Mouse (Mus musculus): ENCODE results near the gene Micall2. TPM values are rescaled to one million over a fixed set of nuclear protein-coding genes. Genes with fewer than 3 reads are reported as not detected.

The Micall2 gene
- total and polyA plus RNA-seq, 3 experiments, result 5.4 to 17.6 TPM; not detected in 1

DNA sequence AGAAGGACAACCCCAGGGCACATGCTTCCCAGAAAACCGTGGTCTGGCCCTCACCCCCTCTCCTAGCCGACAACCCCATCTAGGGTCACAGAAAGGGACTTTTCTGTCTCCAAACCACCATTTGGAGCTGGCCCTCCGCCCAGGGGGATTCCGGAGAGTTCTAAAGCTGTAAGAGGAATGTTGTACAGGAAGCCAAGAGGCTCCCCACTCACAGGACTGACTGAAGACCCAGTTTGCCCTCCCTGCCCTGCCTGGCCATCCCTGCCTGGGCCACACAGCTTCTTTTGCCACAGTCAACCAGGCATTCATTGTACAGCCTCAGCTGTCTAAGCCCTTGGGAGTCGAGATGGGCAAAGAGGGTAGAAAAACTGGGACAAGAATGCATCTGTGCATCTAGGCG lies 17.6 kb downstream of the Micall2 start:
- Histone ChIP-seq H3K36me3 (ENCODE audit: control insufficient read depth in 1 of 2, insufficient read depth in 2 of 2, low read length in 2 of 2) (no peaks in the 10 kb centered on the region), H3K27ac (ENCODE audit: control insufficient read depth, low read depth, low read length) (no peak overlapping the region), H3K9ac (ENCODE audit: control insufficient read depth, low read depth, low read length, poor library complexity, severe bottlenecking) (no peak overlapping the region), H3K4me1 (ENCODE audit: control insufficient read depth in 1 of 2, insufficient read depth in 2 of 2, low read length in 2 of 2) (0 out of 4 replicates have a peak, but pooled peaks cover 0 to 4% of the 10 kb centered on the region in 2 experiments), H3K27me3 (ENCODE audit: control insufficient read depth in 1 of 2, insufficient read depth in 2 of 2, low read length in 2 of 2) (no peaks in the 10 kb centered on the region), H3K79me2 (ENCODE audit: control insufficient read depth, insufficient read depth, low read length, poor library complexity) (no peaks in the 10 kb centered on the region), H3K9me3 (replicated peaks; ENCODE audit: insufficient read depth, low read length) (no peaks in the 10 kb centered on the region), H3K4me3 (ENCODE audit: control insufficient read depth in 1 of 2, insufficient read depth in 1 of 2, low read depth in 2 of 2, low read length in 2 of 2) (no peak overlapping the region)
- TF ChIP-seq EP300 (IDR thresholded peaks at IDR 0.05; ENCODE audit: low read depth in 1 of 2, low read length in 2 of 2) (no peak), RCOR1 (IDR thresholded peaks at IDR 0.05; ENCODE audit: low read depth, low read length) (no peak), ZNF384 (IDR thresholded peaks at IDR 0.05; ENCODE audit: low read depth, low read length) (no peak), MXI1 (IDR thresholded peaks at IDR 0.05; ENCODE audit: low read depth, low read length) (no peak), POLR2AphosphoS2 (IDR thresholded peaks at IDR 0.05; ENCODE audit: low read length) (no peak), NRF1 (IDR thresholded peaks at IDR 0.05; ENCODE audit: insufficient read depth, low read depth, low read length, poor library complexity, severe bottlenecking) (no peak), UBTF (IDR thresholded peaks at IDR 0.05; ENCODE audit: borderline replicate concordance, insufficient read depth, low read depth, low read length) (no peak), POLR2A (IDR thresholded peaks at IDR 0.05; ENCODE audit: control insufficient read depth in 1 of 2, insufficient read depth in 1 of 2, low read depth in 1 of 2, low read length in 2 of 2, poor library complexity in 1 of 2) (no peak), MYC (IDR thresholded peaks at IDR 0.05; ENCODE audit: low read depth, low read length) (no peak), ZKSCAN1 (IDR thresholded peaks at IDR 0.05; ENCODE audit: low read depth, low read length) (no peak), NELFE (IDR thresholded peaks at IDR 0.05; ENCODE audit: low read depth, low read length) (no peak), POLR2AphosphoS5 (IDR thresholded peaks at IDR 0.05; ENCODE audit: borderline replicate concordance, low read depth, low read length) (no peak), GATA1 (IDR thresholded peaks at IDR 0.05; ENCODE audit: low read depth, low read length) (no peak)
- no peak for DNase-seq (ENCODE audit: low read depth, low spot score)

GRCm38 (mm10) chr5:139717723-139718122 lies 18.4 kb downstream of the Micall2 start:
- peak; percentile 58 for DNase-seq (ENCODE audit: low read depth, low spot score)
- H3K79me2 ChIP-seq (ENCODE audit: control insufficient read depth, insufficient read depth, low read length, poor library complexity), result no peaks in the 10 kb centered on the region
- TF ChIP-seq NELFE (IDR thresholded peaks at IDR 0.05; ENCODE audit: low read depth, low read length) (no peak), EP300 (IDR thresholded peaks at IDR 0.05; ENCODE audit: low read depth in 1 of 2, low read length in 2 of 2) (no peak), ZC3H11A (IDR thresholded peaks at IDR 0.05; ENCODE audit: low read depth, low read length) (peak; percentile 97), MAZ (IDR thresholded peaks at IDR 0.05; ENCODE audit: low read depth, low read length) (no peak), TAL1 (IDR thresholded peaks at IDR 0.05; ENCODE audit: low read length) (no peak), NRF1 (IDR thresholded peaks at IDR 0.05; ENCODE audit: insufficient read depth, low read depth, low read length, poor library complexity, severe bottlenecking) (no peak), USF2 (IDR thresholded peaks at IDR 0.05; ENCODE audit: borderline replicate concordance in 1 of 2, insufficient read depth in 1 of 2, low read depth in 1 of 2, low read length in 2 of 2) (no peak), RCOR1 (IDR thresholded peaks at IDR 0.05; ENCODE audit: low read depth, low read length) (no peak), POLR2AphosphoS5 (IDR thresholded peaks at IDR 0.05; ENCODE audit: borderline replicate concordance, low read depth, low read length) (no peak), MEF2A (IDR thresholded peaks at IDR 0.05; ENCODE audit: extremely low read depth, insufficient replicate concordance, low read depth, low read length, poor library complexity, severe bottlenecking) (no peak), CHD2 (IDR thresholded peaks at IDR 0.05; ENCODE audit: low read length) (no peak), POLR2A (IDR thresholded peaks at IDR 0.05; ENCODE audit: control insufficient read depth in 1 of 2, insufficient read depth in 1 of 2, low read depth in 1 of 2, low read length in 2 of 2, poor library complexity in 1 of 2) (no peak), TBP (IDR thresholded peaks at IDR 0.05; ENCODE audit: low read depth, low read length) (no peak), JUND (IDR thresholded peaks at IDR 0.05; ENCODE audit: low read depth, low read length) (no peak), RAD21 (IDR thresholded peaks at IDR 0.05; ENCODE audit: low read depth, low read length) (peak; percentile 95), GATA1 (IDR thresholded peaks at IDR 0.05; ENCODE audit: low read depth, low read length) (no peak), POLR2AphosphoS2 (IDR thresholded peaks at IDR 0.05; ENCODE audit: low read length) (no peak), ETS1 (IDR thresholded peaks at IDR 0.05; ENCODE audit: low read depth, low read length) (no peak), MXI1 (IDR thresholded peaks at IDR 0.05; ENCODE audit: low read depth, low read length) (no peak), CTCF (IDR thresholded peaks at IDR 0.05 in 2 of 3, conservative IDR thresholded peaks at IDR 0.05 in 1 of 3; ENCODE audit: control insufficient read depth in 1 of 3, insufficient read depth in 1 of 3, low read depth in 2 of 3, low read length in 3 of 3, poor library complexity in 1 of 3, severe bottlenecking in 1 of 3) (peak; percentile 87 to 96 (median 93)), SMC3 (IDR thresholded peaks at IDR 0.05; ENCODE audit: low read depth, low read length) (peak; percentile 97), MAX (IDR thresholded peaks at IDR 0.05; ENCODE audit: low read length) (no peak), SIN3A (IDR thresholded peaks at IDR 0.05; ENCODE audit: low read length) (0 out of 2 replicates have a peak, but pooled peaks have one; percentile 38), GABPA (IDR thresholded peaks at IDR 0.05; ENCODE audit: low read depth, low read length) (no peak)
- H3K36me3 ChIP-seq (ENCODE audit: control insufficient read depth in 1 of 2, insufficient read depth in 2 of 2, low read length in 2 of 2), result no peaks in the 10 kb centered on the region
- 0 out of 4 replicates have a peak, but pooled peaks cover 0 to 2% of the 10 kb centered on the region in 2 experiments for H3K4me1 ChIP-seq (ENCODE audit: control insufficient read depth in 1 of 2, insufficient read depth in 2 of 2, low read length in 2 of 2)
- no peak overlapping the region for H3K9ac ChIP-seq (ENCODE audit: control insufficient read depth, low read depth, low read length, poor library complexity, severe bottlenecking)
- H3K27me3 ChIP-seq (ENCODE audit: control insufficient read depth in 1 of 2, insufficient read depth in 2 of 2, low read length in 2 of 2), result no peaks in the 10 kb centered on the region
- H3K9me3 ChIP-seq (replicated peaks; ENCODE audit: insufficient read depth, low read length), result no peaks in the 10 kb centered on the region
- H3K4me3 ChIP-seq (ENCODE audit: control insufficient read depth in 1 of 2, insufficient read depth in 1 of 2, low read depth in 2 of 2, low read length in 2 of 2), result no peak overlapping the region
- no peak overlapping the region for H3K27ac ChIP-seq (ENCODE audit: control insufficient read depth, low read depth, low read length)

Measured in MEL (cell line).